Mouse (Mus musculus) MEL (cell line): ENCODE data around the gene Commd2. TPM values are rescaled to one million over a fixed set of nuclear protein-coding genes. Genes with fewer than 3 reads are reported as not detected.

Source experiments
- DNase-seq: peaks from one replicate; pipeline ENCODE4 v3.0.0; 2011; ENCODE audit warnings: low read depth, low spot score
- H3K27ac ChIP-seq: 2 replicates; pipeline ENCODE4 v1.5.1; 2012; ENCODE audit warnings: low read depth, mild to moderate bottlenecking, control low read depth, low read length, moderate library complexity; ENCODE audit not compliant: control insufficient read depth
- H3K27me3 ChIP-seq, 2 experiments: fragments of 150-350 bp in 1 of 2; sonication (generic) in 1 of 2; 2 replicates each; pipeline ENCODE4 v1.6.1; 2012; ENCODE audit warnings: low read length in 2 of 2, mild to moderate bottlenecking in 2 of 2, improper control_type of control experiment in 1 of 2, moderate library complexity in 1 of 2; ENCODE audit not compliant: insufficient read depth in 2 of 2, control insufficient read depth in 1 of 2
- H3K36me3 ChIP-seq, 2 experiments: 2 replicates each; pipeline ENCODE4 v1.6.1; 2012 to 2014; ENCODE audit warnings: low read length in 2 of 2, improper control_type of control experiment in 1 of 2, inconsistent platforms in 1 of 2, mild to moderate bottlenecking in 1 of 2; ENCODE audit not compliant: insufficient read depth in 2 of 2, control insufficient read depth in 1 of 2
- H3K4me1 ChIP-seq, 2 experiments: fragments of 150-350 bp in 1 of 2; sonication (generic) in 1 of 2; 2 replicates each; pipeline ENCODE4 v1.6.1; 2012; ENCODE audit warnings: low read length in 2 of 2, improper control_type of control experiment in 1 of 2, mild to moderate bottlenecking in 1 of 2; ENCODE audit not compliant: insufficient read depth in 2 of 2, control insufficient read depth in 1 of 2
- H3K4me3 ChIP-seq, 2 experiments: fragments of 150-350 bp in 1 of 2; sonication (generic) in 1 of 2; 2 replicates each; pipeline ENCODE4 v1.5.1; 2012; ENCODE audit warnings: low read depth in 2 of 2, low read length in 2 of 2, mild to moderate bottlenecking in 2 of 2, moderate library complexity in 2 of 2, control low read depth in 1 of 2, improper control_type of control experiment in 1 of 2; ENCODE audit not compliant: control insufficient read depth in 1 of 2, insufficient read depth in 1 of 2
- H3K79me2 ChIP-seq: 2 replicates; pipeline ENCODE4 v1.6.1; 2012; ENCODE audit warnings: mild to moderate bottlenecking, low read length, moderate library complexity; ENCODE audit not compliant: control insufficient read depth, poor library complexity, insufficient read depth
- H3K9ac ChIP-seq: 2 replicates; pipeline ENCODE4 v1.6.1; 2012; ENCODE audit warnings: low read depth, mild to moderate bottlenecking, control low read depth, low read length, moderate library complexity; ENCODE audit not compliant: control insufficient read depth, poor library complexity, severe bottlenecking
- H3K9me3 ChIP-seq: fragments of 150-350 bp; sonication (generic); replicated peaks from 2 replicates; pipeline ENCODE4 v1.6.1; 2012; ENCODE audit warnings: mild to moderate bottlenecking, low read length, improper control_type of control experiment, moderate library complexity; ENCODE audit not compliant: insufficient read depth
- CHD2 ChIP-seq: IDR thresholded peaks from 2 replicates; pipeline ENCODE4 v1.6.1; 2011; ENCODE audit warnings: low read length, improper control_type of control experiment
- CTCF ChIP-seq, 3 experiments: IDR thresholded peaks in 2 of 3; conservative IDR thresholded peaks in 1 of 3; 2 replicates each; pipeline ENCODE4 v1.5.1; 2011 to 2012; ENCODE audit warnings: low read length in 3 of 3, low read depth in 2 of 3, mild to moderate bottlenecking in 2 of 3, improper control_type of control experiment in 1 of 3, inconsistent platforms in 1 of 3, mixed read lengths in 1 of 3, moderate library complexity in 1 of 3; ENCODE audit not compliant: control insufficient read depth in 1 of 3, insufficient read depth in 1 of 3, poor library complexity in 1 of 3, severe bottlenecking in 1 of 3
- E2F4 ChIP-seq: IDR thresholded peaks from 2 replicates; pipeline ENCODE4 v1.6.1; 2011; ENCODE audit warnings: low read depth, low read length, improper control_type of control experiment, borderline replicate concordance
- ELF1 ChIP-seq: IDR thresholded peaks from 2 replicates; pipeline ENCODE4 v1.6.1; 2014; ENCODE audit warnings: low read depth, mild to moderate bottlenecking, inconsistent platforms, low read length, improper control_type of control experiment, moderate library complexity
- GATA1 ChIP-seq: IDR thresholded peaks from 2 replicates; pipeline ENCODE4 v1.6.1; 2011; ENCODE audit warnings: low read depth, low read length, improper control_type of control experiment
- HCFC1 ChIP-seq: IDR thresholded peaks from 2 replicates; pipeline ENCODE4 v1.6.1; 2012; ENCODE audit warnings: low read depth, mild to moderate bottlenecking, inconsistent platforms, low read length, improper control_type of control experiment, moderate library complexity
- JUND ChIP-seq: IDR thresholded peaks from 2 replicates; pipeline ENCODE4 v1.6.1; 2011; ENCODE audit warnings: low read depth, mild to moderate bottlenecking, improper control_type of control experiment, low read length
- KAT2A ChIP-seq: conservative IDR thresholded peaks from 2 replicates; pipeline ENCODE4 v1.6.1; 2012; ENCODE audit warnings: low read depth, low read length, improper control_type of control experiment, inconsistent platforms
- MAFK ChIP-seq: IDR thresholded peaks from 2 replicates; pipeline ENCODE4 v1.6.1; 2011; ENCODE audit warnings: low read depth, mild to moderate bottlenecking, low read length, improper control_type of control experiment, borderline replicate concordance
- MAX ChIP-seq: IDR thresholded peaks from 2 replicates; pipeline ENCODE4 v1.6.1; 2011; ENCODE audit warnings: low read length, improper control_type of control experiment
- MAZ ChIP-seq: IDR thresholded peaks from 2 replicates; pipeline ENCODE4 v1.6.1; 2012; ENCODE audit warnings: low read depth, mild to moderate bottlenecking, inconsistent platforms, low read length, improper control_type of control experiment
- MYB ChIP-seq: IDR thresholded peaks from 2 replicates; pipeline ENCODE4 v1.6.1; 2011; ENCODE audit warnings: mild to moderate bottlenecking, low read depth, low read length, improper control_type of control experiment
- MYC ChIP-seq: IDR thresholded peaks from 2 replicates; pipeline ENCODE4 v1.6.1; 2011; ENCODE audit warnings: low read depth, mild to moderate bottlenecking, low read length, improper control_type of control experiment, moderate library complexity
- NELFE ChIP-seq: IDR thresholded peaks from 2 replicates; pipeline ENCODE4 v1.6.1; 2011; ENCODE audit warnings: low read depth, low read length, improper control_type of control experiment
- POLR2A ChIP-seq, 2 experiments: IDR thresholded peaks; 2 replicates each; pipeline ENCODE4 v1.6.1; 2011 to 2012; ENCODE audit warnings: low read length in 2 of 2, mild to moderate bottlenecking in 2 of 2, control low read depth in 1 of 2, improper control_type of control experiment in 1 of 2, low read depth in 1 of 2, moderate library complexity in 1 of 2; ENCODE audit not compliant: control insufficient read depth in 1 of 2, insufficient read depth in 1 of 2, poor library complexity in 1 of 2
- POLR2AphosphoS2 ChIP-seq: IDR thresholded peaks from 2 replicates; pipeline ENCODE4 v1.6.1; 2011; ENCODE audit warnings: low read length, improper control_type of control experiment
- POLR2AphosphoS5 ChIP-seq: IDR thresholded peaks from 2 replicates; pipeline ENCODE4 v1.6.1; 2012; ENCODE audit warnings: low read depth, borderline replicate concordance, mild to moderate bottlenecking, inconsistent platforms, low read length, moderate library complexity, mixed read lengths
- RAD21 ChIP-seq: IDR thresholded peaks from 2 replicates; pipeline ENCODE4 v1.6.1; 2011; ENCODE audit warnings: mild to moderate bottlenecking, low read depth, low read length, improper control_type of control experiment
- SIN3A ChIP-seq: IDR thresholded peaks from 2 replicates; pipeline ENCODE4 v1.6.1; 2012; ENCODE audit warnings: low read length, improper control_type of control experiment, inconsistent platforms
- SMC3 ChIP-seq: IDR thresholded peaks from 2 replicates; pipeline ENCODE4 v1.6.1; 2011; ENCODE audit warnings: low read depth, low read length, improper control_type of control experiment
- TAL1 ChIP-seq: IDR thresholded peaks from 2 replicates; pipeline ENCODE4 v1.6.1; 2012; ENCODE audit warnings: mild to moderate bottlenecking, inconsistent platforms, low read length, moderate library complexity, mixed read lengths
- TBP ChIP-seq: IDR thresholded peaks from 2 replicates; pipeline ENCODE4 v1.8.0; 2011; ENCODE audit warnings: low read depth, low read length, improper control_type of control experiment
- UBTF ChIP-seq: IDR thresholded peaks from 2 replicates; pipeline ENCODE4 v1.6.1; 2012; ENCODE audit warnings: low read depth, mild to moderate bottlenecking, inconsistent platforms, low read length, improper control_type of control experiment, moderate library complexity, borderline replicate concordance; ENCODE audit not compliant: insufficient read depth
- USF1 ChIP-seq: IDR thresholded peaks from 2 replicates; pipeline ENCODE4 v1.6.1; 2014; ENCODE audit warnings: low read depth, mild to moderate bottlenecking, inconsistent platforms, low read length, improper control_type of control experiment, moderate library complexity
- USF2 ChIP-seq, 2 experiments: IDR thresholded peaks; 2 replicates each; pipeline ENCODE4 v1.6.1; 2011 to 2012; ENCODE audit warnings: improper control_type of control experiment in 2 of 2, low read length in 2 of 2, borderline replicate concordance in 1 of 2, inconsistent platforms in 1 of 2, low read depth in 1 of 2, mild to moderate bottlenecking in 1 of 2; ENCODE audit not compliant: insufficient read depth in 1 of 2
- ZC3H11A ChIP-seq: IDR thresholded peaks from 2 replicates; pipeline ENCODE4 v1.6.1; 2012; ENCODE audit warnings: low read depth, mild to moderate bottlenecking, inconsistent platforms, low read length, improper control_type of control experiment
- ZMIZ1 ChIP-seq: IDR thresholded peaks from 2 replicates; pipeline ENCODE4 v1.6.1; 2012; ENCODE audit warnings: low read depth, mild to moderate bottlenecking, inconsistent platforms, low read length, improper control_type of control experiment, moderate library complexity
- ZNF384 ChIP-seq: IDR thresholded peaks from 2 replicates; pipeline ENCODE4 v1.6.1; 2012; ENCODE audit warnings: low read depth, mild to moderate bottlenecking, inconsistent platforms, low read length, improper control_type of control experiment
- polyA plus RNA-seq, 2 experiments: library from polyadenylated mRNA; stranded (reverse) in 1 of 2; unstranded in 1 of 2; fragments of >175 nt in 1 of 2; fragments of >200 nt in 1 of 2; gene quantifications; 2 replicates each; pipeline versions ENCODE4 v1.2.1 to v1.2.4; 2012; ENCODE audit warnings: low replicate concordance in 2 of 2, low read depth in 1 of 2; ENCODE audit not compliant: insufficient read length in 2 of 2, insufficient read depth in 1 of 2, missing spikeins in 1 of 2
- total RNA-seq: library from RNA; depleted of rRNA; stranded (reverse); fragments of 300-350 nt; gene quantifications from 2 replicates; pipeline ENCODE4 v1.2.3, GENCODE M21; 2012

The Commd2 gene
- total and polyA plus RNA-seq, 3 experiments, result 47.7 to 61.6 TPM; not detected in 1

DNA sequence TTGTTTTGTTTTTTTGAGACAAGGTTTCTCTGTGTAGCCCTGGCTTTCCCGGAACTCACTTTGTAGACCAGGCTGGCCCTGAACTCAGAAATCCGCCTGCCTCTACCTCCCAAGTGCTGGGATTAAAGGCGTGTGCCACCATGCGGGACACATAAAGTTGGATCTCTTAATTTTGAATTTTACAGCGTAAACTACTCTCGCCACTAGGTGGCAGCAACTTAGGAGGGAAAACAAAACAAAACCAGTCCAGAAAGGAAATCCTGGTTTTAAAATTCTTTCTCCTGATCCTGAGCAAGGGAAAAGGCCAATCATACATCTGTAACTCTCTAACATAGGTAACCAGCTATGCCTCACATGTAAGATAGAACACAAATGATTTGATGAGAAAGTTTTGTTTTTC lies 12.2 kb upstream of the Commd2 start:
- Histone ChIP-seq H3K9me3 (no peaks in the 10 kb centered on the region), H3K4me1 (peaks cover 1 to 4% of the 10 kb centered on the region in 2 experiments; a peak in 3 of 4 replicates), H3K4me3 (peak overlapping the region; percentile 10 to 52; a peak in 3 of 4 replicates), H3K27ac (no peak overlapping the region), H3K36me3 (peaks cover 0 to 3% of the 10 kb centered on the region in 2 experiments; a peak in 2 of 4 replicates), H3K9ac (peak overlapping the region; percentile 53), H3K79me2 (no peaks in the 10 kb centered on the region), H3K27me3 (no peaks in the 10 kb centered on the region)
- peak; percentile 16 to 72 (median 57); a peak in 5 of 6 replicates for TF ChIP-seq CTCF (IDR thresholded peaks at IDR 0.05 in 2 of 3, conservative IDR thresholded peaks at IDR 0.05 in 1 of 3; ENCODE audit: control insufficient read depth in 1 of 3, insufficient read depth in 1 of 3, low read depth in 2 of 3, low read length in 3 of 3, poor library complexity in 1 of 3, severe bottlenecking in 1 of 3)
- no peak for TF ChIP-seq E2F4
- TF ChIP-seq TAL1, result no peak
- no peak for TF ChIP-seq CHD2
- peak; percentile 48 for TF ChIP-seq RAD21
- TF ChIP-seq UBTF, result no peak
- TF ChIP-seq SMC3, result peak; percentile 65
- peak; percentile 58; the same call in 1 of the 2 replicates for TF ChIP-seq MYC
- no peak for TF ChIP-seq ZMIZ1
- TF ChIP-seq MYB, result no peak
- TF ChIP-seq ZC3H11A, result peak; percentile 29
- TF ChIP-seq MAX, result no peak
- TF ChIP-seq SIN3A, result peak; percentile 37; the same call in 1 of the 2 replicates
- TF ChIP-seq POLR2AphosphoS5, result no peak
- TF ChIP-seq MAFK, result no peak
- no peak for TF ChIP-seq POLR2AphosphoS2
- TF ChIP-seq JUND, result no peak
- no peak for TF ChIP-seq USF2 (IDR thresholded peaks at IDR 0.05; ENCODE audit: borderline replicate concordance in 1 of 2, insufficient read depth in 1 of 2, low read depth in 1 of 2, low read length in 2 of 2)
- no peak for TF ChIP-seq POLR2A (IDR thresholded peaks at IDR 0.05; ENCODE audit: control insufficient read depth in 1 of 2, insufficient read depth in 1 of 2, low read depth in 1 of 2, low read length in 2 of 2, poor library complexity in 1 of 2)
- peak; percentile 48; the same call in 1 of the 2 replicates for TF ChIP-seq HCFC1
- peak; percentile 32; the same call in 1 of the 2 replicates for TF ChIP-seq ZNF384
- no peak for TF ChIP-seq MAZ
- no peak for TF ChIP-seq NELFE
- TF ChIP-seq USF1, result no peak
- TF ChIP-seq ELF1, result no peak
- TF ChIP-seq GATA1, result no peak
- no peak for TF ChIP-seq TBP
- no peak for TF ChIP-seq KAT2A
- peak; percentile 83 for DNase-seq
